Mouse (Mus musculus) testis, adult 2 months (tissue): ENCODE data around the gene Enah. TPM values are rescaled to one million over a fixed set of nuclear protein-coding genes. Genes with fewer than 3 reads are reported as not detected.

Source experiments
- H3K27ac ChIP-seq: fragments of 200-500 bp; 2 replicates; pipeline ENCODE4 v1.5.1; 2012; ENCODE audit warnings: low read depth, low read length; ENCODE audit not compliant: control insufficient read depth, insufficient read depth
- H3K27me3 ChIP-seq: fragments of 200-500 bp; 2 replicates; pipeline ENCODE4 v1.6.1; 2012; ENCODE audit warnings: mild to moderate bottlenecking, low read length, moderate library complexity; ENCODE audit not compliant: control insufficient read depth, insufficient read depth
- H3K36me3 ChIP-seq: fragments of 200-500 bp; 2 replicates; pipeline ENCODE4 v1.6.1; 2012; ENCODE audit warnings: mild to moderate bottlenecking, low read length; ENCODE audit not compliant: control insufficient read depth, insufficient read depth
- H3K4me1 ChIP-seq: fragments of 200-500 bp; 2 replicates; pipeline ENCODE4 v1.6.1; 2012; ENCODE audit warnings: low read length; ENCODE audit not compliant: control insufficient read depth, insufficient read depth
- H3K4me3 ChIP-seq: fragments of 200-500 bp; 2 replicates; pipeline ENCODE4 v1.5.1; 2012; ENCODE audit warnings: low read depth, mild to moderate bottlenecking, low read length, moderate library complexity, mixed read lengths; ENCODE audit not compliant: control insufficient read depth
- CTCF ChIP-seq: fragments of 200-500 bp; IDR thresholded peaks from 2 replicates; pipeline ENCODE4 v1.5.1; 2012; ENCODE audit warnings: low read depth, mild to moderate bottlenecking, inconsistent platforms, low read length, moderate library complexity; ENCODE audit not compliant: control insufficient read depth, insufficient read depth, insufficient replicate concordance
- POLR2A ChIP-seq: fragments of 200-500 bp; IDR thresholded peaks from 2 replicates; pipeline ENCODE4 v1.6.1; 2012; ENCODE audit warnings: low read depth, mild to moderate bottlenecking, inconsistent platforms, low read length, moderate library complexity; ENCODE audit not compliant: control insufficient read depth
- polyA plus RNA-seq: library from polyadenylated mRNA; depleted of rRNA; stranded (reverse); fragments of >200 nt; gene quantifications from 2 replicates; pipeline ENCODE4 v1.2.3, GENCODE M21; 2012

Gene Enah
- polyA plus RNA-seq, 1 experiment = 54.0 TPM

- Histone ChIP-seq H3K4me1 (peaks cover 2% of the 10 kb centered on the region), H3K36me3 (no peaks in the 10 kb centered on the region), H3K27ac (no peak overlapping the region), H3K27me3 (no peaks in the 10 kb centered on the region), H3K4me3 (no peak overlapping the region)
- TF ChIP-seq POLR2A = no peak
- no peak for TF ChIP-seq CTCF
Measured at GRCm38 (mm10) chr1:182057998-182058397, 38.2 kb upstream of the Enah start.

GRCm38 (mm10) chr1:182055122-182055521 lies 35.3 kb upstream of the Enah start:
- no peak overlapping the region for H3K27ac ChIP-seq

DNA sequence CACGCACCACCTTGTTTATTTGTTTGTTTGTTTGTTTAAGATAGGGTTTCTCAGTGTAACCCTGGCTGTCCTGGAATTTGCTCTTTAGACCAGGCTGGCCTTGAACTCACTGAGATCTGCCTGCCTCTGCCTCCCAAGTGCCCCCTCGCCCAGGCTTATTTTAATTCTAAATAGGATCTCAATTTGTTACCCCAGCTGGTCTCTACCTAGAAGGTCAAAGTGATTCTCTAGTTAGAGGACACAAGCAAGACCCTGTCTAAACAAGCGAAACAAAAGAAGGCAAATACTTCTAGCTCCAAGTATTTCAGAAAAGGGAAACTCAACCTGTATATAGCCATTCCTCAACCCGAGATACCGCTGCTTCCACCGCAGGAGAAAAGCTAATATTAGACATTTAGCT lies 34.9 kb upstream of the Enah start:
- Histone ChIP-seq H3K27me3 (no peaks in the 10 kb centered on the region), H3K4me3 (no peak overlapping the region), H3K4me1 (peaks cover 2% of the 10 kb centered on the region), H3K36me3 (no peaks in the 10 kb centered on the region), H3K27ac (no peak overlapping the region)
- no peak for TF ChIP-seq CTCF
- TF ChIP-seq POLR2A = no peak

More at GRCm38 (mm10) chr1:182055122-182055521, 35.3 kb upstream of the Enah start:
- H3K27me3 ChIP-seq = no peaks in the 10 kb centered on the region
- peaks cover 2% of the 10 kb centered on the region for H3K4me1 ChIP-seq
- TF ChIP-seq CTCF = no peak
- TF ChIP-seq POLR2A = no peak
- no peaks in the 10 kb centered on the region for H3K36me3 ChIP-seq
- no peak overlapping the region for H3K4me3 ChIP-seq

DNA sequence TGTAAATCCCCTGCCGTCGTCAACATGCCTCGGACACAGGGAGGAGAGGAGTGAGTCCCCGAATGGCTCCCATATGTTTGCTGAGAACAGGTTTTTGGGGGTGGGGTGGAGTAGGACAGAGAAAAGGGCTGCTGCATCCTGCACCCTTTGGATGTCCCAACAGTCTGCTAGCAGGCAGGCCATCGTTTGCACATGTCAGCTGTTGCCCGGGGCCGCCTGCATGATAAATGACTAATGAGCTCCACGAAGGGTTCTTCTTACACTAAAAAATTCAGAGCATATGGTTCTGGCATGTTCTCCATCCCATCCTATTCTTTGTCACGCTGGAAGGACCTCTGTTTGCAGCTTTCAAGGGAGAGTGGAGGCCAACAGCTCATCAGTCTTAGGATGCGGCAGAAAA lies 33.2 kb upstream of the Enah start:
- H3K4me3 ChIP-seq = no peak overlapping the region
- no peaks in the 10 kb centered on the region for H3K36me3 ChIP-seq
- H3K4me1 ChIP-seq = peaks cover 2% of the 10 kb centered on the region
- TF ChIP-seq POLR2A (no peak), CTCF (no peak)
- H3K27ac ChIP-seq = no peak overlapping the region
- H3K27me3 ChIP-seq = no peaks in the 10 kb centered on the region

- H3K4me3 ChIP-seq = no peak overlapping the region
- H3K36me3 ChIP-seq = no peaks in the 10 kb centered on the region
- TF ChIP-seq POLR2A = no peak
- no peak for TF ChIP-seq CTCF
- H3K27me3 ChIP-seq = no peaks in the 10 kb centered on the region
- H3K27ac ChIP-seq = no peak overlapping the region
- peaks cover 2% of the 10 kb centered on the region for H3K4me1 ChIP-seq
Measured at GRCm38 (mm10) chr1:182052385-182052784, 32.6 kb upstream of the Enah start.

GRCm38 (mm10) chr1:182049813-182050212 lies 30.0 kb upstream of the Enah start:
- no peaks in the 10 kb centered on the region for H3K36me3 ChIP-seq
- TF ChIP-seq POLR2A (no peak), CTCF (no peak)
- H3K4me1 ChIP-seq = no peaks in the 10 kb centered on the region
- no peak overlapping the region for H3K27ac ChIP-seq
- H3K27me3 ChIP-seq = no peaks in the 10 kb centered on the region
- H3K4me3 ChIP-seq = no peak overlapping the region

DNA sequence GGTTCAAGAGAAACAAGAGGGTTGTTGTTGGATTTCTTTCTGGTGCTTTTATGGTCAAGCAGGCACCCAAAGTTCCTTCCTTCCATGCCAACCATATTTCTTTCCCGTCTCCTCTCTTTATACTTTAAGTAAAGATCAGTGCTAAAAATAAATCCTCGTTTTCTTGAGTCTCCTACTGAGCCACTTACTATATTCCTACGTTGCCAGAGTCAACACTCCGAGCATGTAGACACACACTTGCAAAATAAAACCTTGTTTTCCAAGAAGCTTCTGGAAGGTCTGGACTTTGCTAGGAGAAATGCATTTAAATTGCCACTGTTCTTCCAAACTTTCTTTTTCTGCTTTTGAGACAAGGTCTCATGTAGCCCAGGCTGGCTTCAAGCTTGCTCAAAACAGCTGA lies 28.3 kb upstream of the Enah start:
- Histone ChIP-seq H3K4me3 (no peak overlapping the region), H3K27me3 (no peaks in the 10 kb centered on the region), H3K27ac (no peak overlapping the region), H3K4me1 (no peaks in the 10 kb centered on the region), H3K36me3 (no peaks in the 10 kb centered on the region)
- TF ChIP-seq POLR2A (no peak), CTCF (no peak)
